Mouse (Mus musculus): ENCODE data around the gene Gm42906. TPM values are rescaled to one million over a fixed set of nuclear protein-coding genes. Genes with fewer than 3 reads are reported as not detected.

Gene Gm42906
- polyA plus RNA-seq, 1 experiment = not detected

DNA sequence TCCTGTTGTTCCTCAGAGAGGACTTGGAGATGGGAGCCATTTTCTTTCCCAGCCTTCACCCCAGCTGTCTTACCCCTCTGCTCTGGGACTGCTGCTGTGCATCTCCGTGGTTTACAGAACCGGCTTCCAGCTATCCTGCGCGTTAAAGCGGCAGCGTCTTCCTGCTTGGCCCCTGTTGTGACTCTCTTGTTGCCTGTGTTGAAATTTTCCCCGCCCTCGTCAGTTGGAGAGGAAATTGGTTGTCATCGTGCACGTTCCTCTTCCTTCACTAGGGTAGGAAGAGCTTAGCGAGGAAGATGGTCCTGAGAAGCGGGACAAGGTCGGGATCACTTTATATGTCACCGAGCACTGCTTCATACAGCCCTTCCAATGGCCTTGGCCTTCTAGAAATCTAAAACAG is 407.1 kb downstream of the Gm42906 start:
- 69% methylated on average over 14 of the region's 14 CpGs for WGBS
- no peak overlapping the region for H3K27ac ChIP-seq (ENCODE audit: insufficient read depth, low read depth, low read length)
- H3K4me1 ChIP-seq (ENCODE audit: control insufficient read depth, insufficient read depth, low read length) = peaks cover 19% of the 10 kb centered on the region
- no peak for TF ChIP-seq CTCF (IDR thresholded peaks at IDR 0.05; ENCODE audit: insufficient read depth, low read depth, low read length)
- TF ChIP-seq POLR2A (IDR thresholded peaks at IDR 0.05; ENCODE audit: insufficient read depth, low read depth, low read length) = no peak
- H3K4me3 ChIP-seq (ENCODE audit: insufficient read depth, low read depth, low read length) = no peak overlapping the region

- no peak overlapping the region for H3K27ac ChIP-seq (ENCODE audit: insufficient read depth, low read depth, low read length)
- no peak for TF ChIP-seq CTCF (IDR thresholded peaks at IDR 0.05; ENCODE audit: insufficient read depth, low read depth, low read length)
- TF ChIP-seq POLR2A (IDR thresholded peaks at IDR 0.05; ENCODE audit: insufficient read depth, low read depth, low read length) = no peak
- no peak overlapping the region for H3K4me3 ChIP-seq (ENCODE audit: insufficient read depth, low read depth, low read length)
These were observed 407.7 kb downstream of the Gm42906 start for GRCm38 (mm10) chr5:151020031-151020820.

DNA sequence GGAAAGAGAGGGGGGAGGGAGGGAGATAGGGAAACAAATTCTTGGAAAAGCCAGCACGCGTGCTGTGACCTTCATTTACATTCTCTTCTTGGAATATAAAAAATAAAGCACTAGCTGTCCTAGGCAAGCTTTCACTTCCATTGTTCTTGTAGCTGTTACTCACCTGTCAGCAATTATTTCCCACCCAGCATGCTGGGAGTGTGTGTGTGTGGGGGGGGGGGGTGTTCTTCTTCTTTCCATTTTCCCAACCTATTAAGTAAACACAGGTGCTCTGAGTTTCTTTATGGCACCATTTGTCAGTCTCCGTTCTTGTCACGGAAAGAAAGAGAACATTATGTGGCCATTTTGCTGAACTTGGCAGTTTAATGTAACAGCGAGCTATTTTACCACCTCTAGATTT is 409.0 kb downstream of the Gm42906 start:
- H3K27ac ChIP-seq (ENCODE audit: insufficient read depth, low read depth, low read length) = no peak overlapping the region
- TF ChIP-seq CTCF (IDR thresholded peaks at IDR 0.05; ENCODE audit: insufficient read depth, low read depth, low read length) (no peak), POLR2A (IDR thresholded peaks at IDR 0.05; ENCODE audit: insufficient read depth, low read depth, low read length) (no peak)
- WGBS = 77% methylated on average over 5 of the region's 5 CpGs
- H3K4me3 ChIP-seq (ENCODE audit: insufficient read depth, low read depth, low read length) = no peak overlapping the region
- peaks cover 17% of the 10 kb centered on the region for H3K4me1 ChIP-seq (ENCODE audit: control insufficient read depth, insufficient read depth, low read length)

More at GRCm38 (mm10) chr5:151020031-151020820, 407.7 kb downstream of the Gm42906 start:
- WGBS = 67% methylated on average over 13 of the region's 13 CpGs
- H3K4me1 ChIP-seq (ENCODE audit: control insufficient read depth, insufficient read depth, low read length) = peaks cover 18% of the 10 kb centered on the region

GRCm38 (mm10) chr5:151018450-151018849 is 409.5 kb downstream of the Gm42906 start:
- TF ChIP-seq POLR2A (IDR thresholded peaks at IDR 0.05; ENCODE audit: insufficient read depth, low read depth, low read length) = no peak
- no peak for TF ChIP-seq CTCF (IDR thresholded peaks at IDR 0.05; ENCODE audit: insufficient read depth, low read depth, low read length)
- 89% methylated on average over 5 of the region's 5 CpGs for WGBS
- peaks cover 14% of the 10 kb centered on the region for H3K4me1 ChIP-seq (ENCODE audit: control insufficient read depth, insufficient read depth, low read length)
- no peak overlapping the region for H3K4me3 ChIP-seq (ENCODE audit: insufficient read depth, low read depth, low read length)
- H3K27ac ChIP-seq (ENCODE audit: insufficient read depth, low read depth, low read length) = no peak overlapping the region

Other genes starting within 250 kb of the Gm42906 start
- not detected in 2 replicates for gene Stard13, start 194.3 kb downstream of the Gm42906 start, polyA plus RNA-seq (2012; ENCODE audit: insufficient read depth, insufficient read length, low replicate concordance, missing spikeins)
- gene Vmn2r18, start 177.9 kb upstream of the Gm42906 start, polyA plus RNA-seq (2012; ENCODE audit: insufficient read depth, insufficient read length, low replicate concordance, missing spikeins) = not detected in 2 replicates
- not detected in 2 replicates for gene Rfc3, start 223.1 kb upstream of the Gm42906 start, polyA plus RNA-seq (2012; ENCODE audit: insufficient read depth, insufficient read length, low replicate concordance, missing spikeins)

Measured in olfactory bulb, adult 2 months (tissue).